Mouse (Mus musculus) testis, adult 2 months (tissue): ENCODE data around the gene Abcg8.

ENCODE experiments used
- CTCF ChIP-seq: fragments of 200-500 bp; IDR thresholded peaks from 2 replicates; pipeline ENCODE4 v1.5.1; 2012; ENCODE audit warnings: low read depth, mild to moderate bottlenecking, inconsistent platforms, low read length, moderate library complexity; ENCODE audit not compliant: control insufficient read depth, insufficient read depth, insufficient replicate concordance
- POLR2A ChIP-seq: fragments of 200-500 bp; IDR thresholded peaks from 2 replicates; pipeline ENCODE4 v1.6.1; 2012; ENCODE audit warnings: low read depth, mild to moderate bottlenecking, inconsistent platforms, low read length, moderate library complexity; ENCODE audit not compliant: control insufficient read depth

- no peak for TF ChIP-seq CTCF
- no peak for TF ChIP-seq POLR2A
Measured at GRCm38 (mm10) chr17:84645119-84645518, 31.0 kb upstream of the Abcg8 start.
